Mouse (Mus musculus) lung, postnatal 14 days (tissue): ENCODE measurements around the gene Hist1h2bh.

Experiments used
- DNase-seq: peaks from one replicate; pipeline ENCODE4 v3.0.0; 2021

Gene Hist1h2bh

DNA sequence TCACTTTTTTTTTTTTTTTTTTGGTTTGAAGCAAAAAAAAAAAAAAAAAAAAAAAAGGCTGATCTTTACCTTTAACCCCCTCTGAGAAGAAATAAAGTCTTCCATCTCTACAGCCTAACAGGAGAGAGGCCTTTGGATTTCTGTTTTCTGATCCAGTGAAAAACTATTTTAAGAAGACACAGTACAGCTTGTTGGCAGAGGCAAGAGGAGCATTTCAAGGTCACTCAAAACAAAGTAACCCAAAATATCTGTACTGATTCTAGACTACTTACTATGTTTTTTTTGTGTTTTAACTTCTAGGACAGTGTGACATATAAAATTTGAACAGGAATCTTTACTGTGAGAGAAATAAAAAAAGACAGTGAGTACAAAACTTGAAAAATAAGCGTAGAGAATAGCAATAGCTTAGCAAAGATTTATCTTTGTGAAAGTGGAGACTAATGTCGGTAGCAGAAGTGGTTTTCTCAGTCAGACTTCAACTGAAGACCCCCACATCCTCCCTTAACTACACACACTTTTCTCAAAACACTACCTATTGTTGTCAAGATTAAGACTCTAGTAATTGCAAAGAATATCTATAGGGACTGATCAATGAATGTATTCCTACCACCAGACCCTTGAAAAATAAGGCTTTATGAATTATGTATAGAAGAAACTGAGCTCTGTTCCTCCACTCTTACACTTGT lies 13.6 kb downstream of the Hist1h2bh start:
- DNase-seq: no peak

GRCm38 (mm10) chr13:23529005-23529404 lies 14.2 kb downstream of the Hist1h2bh start:
- DNase-seq: no peak

DNA sequence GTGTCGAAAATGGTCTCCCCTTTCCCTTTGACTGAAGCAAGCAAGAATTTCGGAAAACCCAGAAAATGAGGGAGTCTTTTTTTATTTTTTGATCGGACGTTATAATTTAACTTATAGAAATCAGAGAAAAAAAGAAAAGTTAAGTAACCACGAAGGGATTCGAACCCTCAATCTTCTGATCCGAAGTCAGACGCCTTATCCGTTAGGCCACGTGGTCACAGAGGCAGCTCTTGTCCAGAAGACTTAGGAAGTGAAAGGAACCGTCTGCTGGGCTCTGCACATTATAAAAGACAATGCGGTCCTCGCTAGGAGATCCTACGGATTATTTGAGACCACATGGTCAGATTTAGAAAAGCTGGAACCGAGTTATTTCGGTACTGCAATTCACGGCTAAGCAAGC lies 16.9 kb downstream of the Hist1h2bh start:
- DNase-seq: peak; percentile 96

DNA sequence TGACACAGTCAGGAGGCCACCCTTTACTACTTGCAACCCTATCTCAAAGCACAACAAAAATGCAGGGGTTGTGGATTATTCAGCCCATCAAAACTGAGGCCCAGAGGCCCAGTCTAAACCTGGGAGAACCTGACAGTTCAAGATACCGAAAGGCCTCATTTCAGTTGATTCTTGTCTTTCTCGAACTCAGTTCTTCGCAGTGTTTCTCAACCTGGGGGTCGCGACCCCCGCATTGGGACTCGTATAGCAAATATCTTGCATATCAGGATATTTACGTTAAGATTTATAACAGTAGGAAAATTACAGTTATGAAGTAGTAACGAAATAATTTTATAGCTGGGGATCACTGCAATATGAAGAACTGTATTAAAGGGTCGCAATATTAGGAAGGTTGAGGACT lies 17.3 kb downstream of the Hist1h2bh start:
- no peak for DNase-seq

DNA sequence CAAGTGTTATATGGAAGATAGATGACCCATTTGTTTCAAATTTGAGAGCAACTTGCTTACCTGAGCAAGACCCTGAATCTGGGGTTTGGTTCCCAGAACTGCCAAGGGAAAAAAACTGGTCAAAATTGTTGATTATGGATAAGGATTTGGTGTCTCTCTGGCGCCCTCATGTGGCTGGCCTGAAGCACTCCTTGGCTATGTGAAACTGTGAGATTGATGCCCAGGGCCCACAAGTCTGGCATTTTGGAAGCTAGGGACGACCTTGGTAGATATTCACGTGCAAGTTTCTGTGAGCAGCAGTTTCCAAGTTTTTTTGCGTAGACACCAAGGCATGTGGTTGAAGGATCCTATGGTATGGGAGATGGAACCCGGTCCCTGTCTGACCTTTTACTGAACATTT lies 18.5 kb downstream of the Hist1h2bh start:
- peak; percentile 77 for DNase-seq

DNA sequence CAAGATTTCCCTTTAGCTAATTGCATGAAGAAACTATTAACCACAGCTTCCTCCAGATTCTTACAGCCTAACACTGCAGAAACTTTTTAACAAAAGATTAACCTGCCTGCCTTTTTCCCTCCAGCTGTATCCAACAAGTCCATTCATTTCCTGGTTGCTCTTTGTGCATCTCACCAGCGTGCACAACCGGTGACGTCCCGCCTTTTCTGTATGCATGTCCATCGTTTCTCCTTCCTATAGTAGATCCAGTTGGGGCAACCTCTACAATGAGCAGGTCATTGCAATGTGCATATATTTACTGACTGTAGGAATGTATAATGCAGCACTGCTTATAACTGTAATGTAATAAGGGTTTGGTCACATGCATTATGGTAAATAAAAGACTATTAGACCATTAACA lies 19.2 kb downstream of the Hist1h2bh start:
- DNase-seq: no peak

- peak; percentile 80 for DNase-seq
Observed at GRCm38 (mm10) chr13:23521703-23522102, 21.5 kb downstream of the Hist1h2bh start.

- peak; percentile 84 for DNase-seq
Observed at GRCm38 (mm10) chr13:23519416-23519815, 23.8 kb downstream of the Hist1h2bh start.

GRCm38 (mm10) chr13:23518885-23519284 lies 24.3 kb downstream of the Hist1h2bh start:
- DNase-seq: peak; percentile 88

DNA sequence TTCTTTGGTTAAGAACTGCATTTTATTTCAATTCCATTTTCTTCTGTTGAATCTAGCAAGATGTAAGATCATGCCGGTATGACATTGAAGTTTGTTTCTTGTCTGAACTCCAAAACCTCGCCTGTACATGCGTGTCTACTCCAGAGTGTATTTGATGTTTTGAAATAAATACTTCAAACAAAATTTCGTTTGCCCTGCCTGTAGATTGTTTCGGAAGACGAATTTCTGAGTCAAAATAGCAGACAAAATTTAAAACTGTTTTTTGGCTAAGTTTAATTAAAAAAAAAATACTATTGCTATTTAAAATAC lies 24.9 kb downstream of the Hist1h2bh start:
- DNase-seq: no peak

DNA sequence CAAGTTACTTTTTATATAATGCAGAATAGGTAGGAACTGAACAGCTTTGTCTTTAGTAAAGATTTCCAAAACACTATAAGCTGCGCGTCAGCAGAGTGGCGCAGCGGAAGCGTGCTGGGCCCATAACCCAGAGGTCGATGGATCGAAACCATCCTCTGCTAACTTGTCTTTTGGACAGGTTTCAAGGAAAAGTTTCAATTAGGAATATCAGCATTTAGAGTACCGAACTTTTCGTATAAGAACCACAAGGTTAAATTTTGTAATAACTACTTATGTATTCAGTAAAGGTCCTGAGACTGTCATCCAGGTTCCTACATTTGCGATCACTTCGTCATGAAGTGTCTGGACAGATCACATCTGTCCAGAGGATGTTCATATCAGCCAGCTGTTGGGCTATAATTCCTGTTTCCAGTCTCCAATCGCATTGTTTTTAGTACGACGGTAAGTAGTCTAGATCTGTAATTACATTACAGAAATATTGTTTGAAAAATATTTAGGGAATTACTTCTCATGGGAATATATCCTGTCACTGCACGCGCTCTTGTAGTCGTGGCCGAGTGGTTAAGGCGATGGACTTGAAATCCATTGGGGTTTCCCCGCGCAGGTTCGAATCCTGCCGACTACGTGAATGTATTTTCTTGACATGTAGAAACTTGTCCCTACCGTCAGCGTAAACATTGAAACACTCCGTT lies 25.4 kb downstream of the Hist1h2bh start:
- peak; percentile 92 for DNase-seq

DNA sequence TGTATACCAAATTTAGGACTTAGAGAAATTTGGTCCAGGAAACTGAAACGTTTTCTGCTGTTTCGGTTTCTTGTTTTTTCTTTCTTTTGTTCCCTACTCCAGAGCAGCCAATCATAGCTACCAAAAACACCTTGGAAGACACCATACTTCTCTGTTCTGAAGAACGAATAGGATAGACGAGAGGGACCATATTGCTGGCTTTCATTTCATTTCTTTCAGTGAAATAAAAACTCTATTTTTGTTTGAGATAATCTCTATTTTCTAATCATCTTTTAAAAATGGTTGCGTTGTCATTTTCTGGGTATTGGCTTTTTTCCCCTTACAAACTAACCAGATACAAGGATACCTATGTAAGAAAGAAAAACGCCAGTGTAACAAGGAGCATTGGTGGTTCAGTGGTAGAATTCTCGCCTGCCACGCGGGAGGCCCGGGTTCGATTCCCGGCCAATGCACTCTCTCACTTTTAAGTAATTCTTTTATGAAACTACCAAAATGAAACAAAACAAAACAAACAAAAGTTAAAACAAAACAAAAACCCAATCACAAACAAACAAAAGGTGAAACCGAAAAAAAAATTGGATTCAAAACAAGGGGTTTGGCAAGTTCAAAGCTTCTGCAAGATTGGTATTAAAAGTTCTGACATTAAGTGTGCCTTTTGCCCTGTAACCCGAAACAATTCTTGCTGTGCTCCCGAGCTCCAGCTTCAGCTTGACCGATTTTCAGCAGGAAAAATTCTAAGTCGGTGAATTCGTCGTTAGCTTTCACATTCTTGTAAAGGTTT lies 26.2 kb downstream of the Hist1h2bh start:
- peak; percentile 85 for DNase-seq

DNA sequence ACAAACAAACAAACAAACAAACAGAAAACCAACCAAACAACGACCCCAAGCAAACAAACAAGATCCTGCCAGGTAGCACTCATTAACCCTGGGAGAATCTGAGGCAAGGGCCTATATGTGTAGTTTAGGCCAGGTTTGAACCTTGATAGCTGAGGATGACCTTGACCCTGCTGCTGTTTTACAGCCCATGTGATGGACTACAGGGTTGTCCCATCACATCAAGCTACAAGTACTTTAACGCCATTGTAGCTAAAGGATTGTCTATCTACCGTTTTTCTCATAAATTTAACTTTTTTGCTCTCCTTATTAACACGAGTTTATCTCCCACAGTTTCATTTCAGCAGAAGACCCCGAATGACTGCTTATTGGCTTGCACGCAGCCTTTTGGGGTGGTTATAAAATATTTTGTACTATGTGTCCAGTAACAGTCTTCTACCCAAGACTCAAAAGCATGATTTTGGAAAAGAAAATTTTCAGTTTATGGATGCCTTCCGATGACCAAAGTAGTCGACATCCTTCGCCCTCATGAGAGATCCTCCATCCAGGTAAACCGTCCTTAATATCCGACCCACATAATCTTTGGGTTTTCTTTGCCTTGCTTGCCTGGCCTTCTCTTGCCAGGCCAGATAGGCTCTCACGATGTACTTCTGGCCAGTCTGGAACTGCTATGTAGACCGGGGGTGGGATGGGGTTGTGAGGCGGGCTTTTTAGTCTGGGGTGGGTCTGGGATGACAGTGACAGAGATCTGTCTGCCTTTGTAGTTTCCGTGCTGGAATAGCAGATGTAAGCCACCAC lies 27.2 kb downstream of the Hist1h2bh start:
- no peak for DNase-seq

DNA sequence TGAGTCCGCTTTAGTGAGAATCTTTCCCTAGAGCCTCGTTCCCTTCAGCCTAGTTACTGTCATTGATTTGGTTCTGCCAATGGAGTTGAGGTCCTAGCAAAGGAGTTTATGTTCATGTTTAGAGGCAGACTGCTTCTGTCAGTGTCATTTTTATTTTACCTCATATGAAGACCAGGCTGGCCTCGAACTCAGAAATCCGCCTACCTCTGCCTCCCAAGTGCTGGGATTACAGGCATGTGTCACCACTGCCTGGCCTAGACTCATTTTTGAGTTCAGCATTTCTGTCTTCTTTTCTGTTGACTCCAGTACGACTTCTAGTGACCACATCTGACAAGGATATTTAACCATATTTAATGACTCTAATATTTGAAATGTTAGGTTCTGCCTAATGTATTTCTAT lies 27.9 kb downstream of the Hist1h2bh start:
- DNase-seq: no peak

- no peak for DNase-seq
Observed at GRCm38 (mm10) chr13:23513517-23513916, 29.7 kb downstream of the Hist1h2bh start.

GRCm38 (mm10) chr13:23510127-23510526 lies 33.1 kb downstream of the Hist1h2bh start:
- no peak for DNase-seq

GRCm38 (mm10) chr13:23506819-23507515 lies 36.2 kb downstream of the Hist1h2bh start:
- no peak for DNase-seq

GRCm38 (mm10) chr13:23506351-23506750 lies 36.8 kb downstream of the Hist1h2bh start:
- DNase-seq: no peak

GRCm38 (mm10) chr13:23505662-23506345 lies 37.4 kb downstream of the Hist1h2bh start:
- no peak for DNase-seq

- DNase-seq: peak; percentile 55
Observed at GRCm38 (mm10) chr13:23503797-23504196, 39.4 kb downstream of the Hist1h2bh start.

DNA sequence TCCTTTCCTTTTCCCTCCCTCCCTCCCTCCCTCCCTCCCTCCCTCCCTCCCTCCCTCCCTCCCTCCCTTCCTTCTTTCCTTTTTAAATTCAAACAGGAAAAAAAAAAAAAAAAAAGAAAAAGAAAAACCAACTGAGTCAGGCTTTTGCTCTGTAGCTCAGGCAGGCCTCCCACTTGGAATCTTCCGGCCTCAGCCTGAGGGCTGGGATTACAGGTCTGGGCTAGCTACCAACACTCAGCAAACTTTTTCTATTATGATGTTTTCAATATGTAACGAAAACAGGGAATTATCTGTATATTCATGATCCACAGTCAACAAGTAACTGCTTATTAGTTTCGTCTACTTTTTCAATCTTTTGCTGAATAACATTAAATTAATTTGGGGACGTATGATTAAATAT lies 40.3 kb downstream of the Hist1h2bh start:
- no peak for DNase-seq

DNA sequence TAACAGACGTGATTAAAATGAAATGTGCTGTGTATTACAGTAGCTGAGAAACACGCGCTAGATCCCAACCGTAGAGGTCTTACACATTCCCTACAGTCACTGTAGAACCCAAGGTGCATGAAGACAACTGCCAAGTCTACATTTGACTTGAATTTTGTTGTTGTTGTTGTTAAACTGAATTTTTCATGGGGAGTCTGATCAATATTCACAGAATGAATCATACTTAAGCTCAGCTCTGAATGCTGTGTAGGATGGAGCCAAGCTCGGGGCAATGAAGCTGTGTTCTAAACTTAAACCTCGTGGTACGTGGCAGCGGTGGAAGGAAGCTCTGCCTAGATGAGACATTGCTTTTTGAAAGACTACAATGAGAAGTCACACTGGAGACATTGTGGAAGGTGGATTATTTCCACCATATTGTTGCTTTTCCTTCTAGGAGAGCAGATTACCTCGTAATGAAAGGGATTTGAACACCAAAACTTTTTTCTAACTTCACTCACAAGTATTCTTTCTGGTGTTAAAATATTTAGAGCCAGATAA lies 41.1 kb downstream of the Hist1h2bh start:
- DNase-seq: no peak
